Comparison of ENCODE assay signal across 8 mouse cellular contexts in genomic region chr2:127831401-127832102, GRCm38 (mm10). TPM values are rescaled to one million over a fixed set of nuclear protein-coding genes. Genes with fewer than 3 reads are reported as not detected.
DNase-seq lines count a peak whose midpoint lies in the region; ATAC-seq lines count a peak whose summit lies in the region.

Gene Bub1 (minus strand): TSS chr2:127831865.

- H3K9ac ChIP-seq in hindbrain, embryonic 13.5 days, result peak within 1 kb of the TSS; percentile 62

- under 1% methylated on average over 56 of the region's 56 CpGs for WGBS in hindbrain, embryonic 13.5 days

- peaks cover 14% of the 10 kb centered on the region for H3K4me1 ChIP-seq in hindbrain, embryonic 13.5 days (replicated peaks)

- peak; percentile 99 for ATAC-seq in hindbrain, embryonic 13.5 days (ENCODE audit: low FRiP score)

- no peaks in the 10 kb centered on the region for H3K36me3 ChIP-seq in hindbrain, embryonic 13.5 days

- H3K4me3 ChIP-seq in hindbrain, embryonic 13.5 days, result peak within 1 kb of the TSS; percentile 59

- peak within 1 kb of the TSS; percentile 23; the same call in 1 of the 2 replicates for H3K27ac ChIP-seq in hindbrain, embryonic 13.5 days

- peaks cover 8% of the 10 kb centered on the region for H3K27me3 ChIP-seq in hindbrain, embryonic 13.5 days

- peak within 1 kb of the TSS; percentile 86 for H3K4me2 ChIP-seq in hindbrain, embryonic 13.5 days

- no peaks in the 10 kb centered on the region for H3K9me3 ChIP-seq in hindbrain, embryonic 13.5 days

- DNase-seq in Muller cell, postnatal 12 days (ENCODE audit: inconsistent ontology term), result peak; percentile 92
- DNase-seq in cerebellum, adult 9-11 months, result peak; percentile 91
- peak; percentile 87 to 92 for DNase-seq in frontal cortex, postnatal 10 days (ENCODE audit: low spot score in 2 of 2)
- peak; percentile 81 to 92 for DNase-seq in layer of hippocampus, postnatal 25 days (ENCODE audit: extremely low spot score in 1 of 2, low spot score in 1 of 2)
- DNase-seq in lung, postnatal 25 days (ENCODE audit: low spot score), result peak; percentile 92
- DNase-seq in retina, embryonic 14.5 days (ENCODE audit: low spot score), result peak; percentile 97
- peak; percentile 98 for DNase-seq in thymus, postnatal 4 days

RNA-seq across cellular contexts. Expression of gene Bub1, which starts in this region (rescaled TPM):
- 13.2 and 14.4 TPM in 2 replicates for polyA plus RNA-seq in hindbrain, embryonic 13.5 days (2015; fragmentation: Nextera tagmentation; extraction: Ambion mirVana)
- total RNA-seq in layer of hippocampus, postnatal 25 days (2021), result 1 to 10 TPM in 1 of 2 experiments, under 1 TPM in 1; 0.54 to 1.1 TPM

Comparison
In these comparisons a context has a peak if more than half of its experiments do, and no peak if none do; other contexts are left out.
1. Peak in every context shown above with its lines: DNase-seq, ATAC-seq, H3K4me3 ChIP-seq and H3K27ac ChIP-seq.